Mouse (Mus musculus) large intestine, adult 2 months (tissue): ENCODE data around the gene Vps13c. TPM values are rescaled to one million over a fixed set of nuclear protein-coding genes. Genes with fewer than 3 reads are reported as not detected.

ENCODE experiments used
- DNase-seq: peaks from one replicate; pipeline ENCODE4 v3.0.0-alpha.2; 2012; ENCODE audit warnings: low read depth, low spot score
- WGBS: fragments of 180-500 bp; shearing (Covaris S2); methylation state at CpG from one replicate; pipeline ENCODE4 v1.1.7; 2018; 5-methylcytosine and 5-hydroxymethylcytosine counted together
- polyA plus RNA-seq: library from polyadenylated mRNA; depleted of rRNA; stranded (reverse); fragments of >200 nt; gene quantifications from 2 replicates; pipeline ENCODE4 v1.2.3, GENCODE M21; 2012

Vps13c gene
- polyA plus RNA-seq, 1 experiment: 1.7 TPM

- DNase-seq: no peak
- 78% methylated on average over 7 of the region's 7 CpGs for WGBS
Measured at GRCm38 (mm10) chr9:67874522-67875222, 34.5 kb downstream of the Vps13c start.

GRCm38 (mm10) chr9:67875337-67875736, 35.1 kb downstream of the Vps13c start:
- WGBS: 48% methylated on average over 2 of the region's 2 CpGs
- DNase-seq: no peak

- DNase-seq: no peak
- 83% methylated on average over 14 of the region's 14 CpGs for WGBS
Measured at GRCm38 (mm10) chr9:67877081-67877718, 37.0 kb downstream of the Vps13c start.

GRCm38 (mm10) chr9:67878197-67878769, 38.1 kb downstream of the Vps13c start:
- DNase-seq: no peak
- WGBS: 95% methylated on average over 11 of the region's 11 CpGs

GRCm38 (mm10) chr9:67883349-67883984, 43.3 kb downstream of the Vps13c start:
- DNase-seq: no peak
- WGBS: 93% methylated on average over 13 of the region's 13 CpGs

- no peak for DNase-seq
- WGBS: 88% methylated on average over 3 of the region's 3 CpGs
Measured at GRCm38 (mm10) chr9:67884095-67884494, 43.9 kb downstream of the Vps13c start.

GRCm38 (mm10) chr9:67886981-67887720, 47.0 kb downstream of the Vps13c start:
- no peak for DNase-seq
- 87% methylated on average over 4 of the region's 4 CpGs for WGBS

- no peak for DNase-seq
- WGBS: 100% methylated on average over 1 of the region's 1 CpGs
Measured at GRCm38 (mm10) chr9:67893474-67893873, 53.3 kb downstream of the Vps13c start.

- WGBS: 87% methylated on average over 12 of the region's 12 CpGs
- no peak for DNase-seq
Measured at GRCm38 (mm10) chr9:67896646-67897295, 56.6 kb downstream of the Vps13c start.

GRCm38 (mm10) chr9:67900398-67900797, 60.2 kb downstream of the Vps13c start:
- no peak for DNase-seq
- 88% methylated on average over 5 of the region's 5 CpGs for WGBS

- no peak for DNase-seq
- 91% methylated on average over 6 of the region's 6 CpGs for WGBS
Measured at GRCm38 (mm10) chr9:67904355-67904754, 64.2 kb downstream of the Vps13c start.

GRCm38 (mm10) chr9:67905541-67905940, 65.3 kb downstream of the Vps13c start:
- WGBS: 95% methylated on average over 2 of the region's 2 CpGs
- DNase-seq: no peak

GRCm38 (mm10) chr9:67914681-67915080, 74.5 kb downstream of the Vps13c start:
- 87% methylated on average over 7 of the region's 7 CpGs for WGBS

GRCm38 (mm10) chr9:67922350-67922749, 82.2 kb downstream of the Vps13c start:
- WGBS: 96% methylated on average over 5 of the region's 5 CpGs
- no peak for DNase-seq

More at GRCm38 (mm10) chr9:67914681-67915080, 74.5 kb downstream of the Vps13c start:
- no peak for DNase-seq

GRCm38 (mm10) chr9:67930629-67931028, 90.4 kb downstream of the Vps13c start:
- DNase-seq: no peak
- WGBS: 53% methylated on average over 7 of the region's 7 CpGs

- WGBS: 86% methylated on average over 2 of the region's 2 CpGs
- DNase-seq: no peak
Measured at GRCm38 (mm10) chr9:67937286-67937685, 97.1 kb downstream of the Vps13c start.

- DNase-seq: no peak
- 84% methylated on average over 7 of the region's 7 CpGs for WGBS
Measured at GRCm38 (mm10) chr9:67955466-67956010, 115.3 kb downstream of the Vps13c start.

- 43% methylated on average over 5 of the region's 5 CpGs for WGBS
- DNase-seq: no peak
Measured at GRCm38 (mm10) chr9:67961953-67962352, 121.8 kb downstream of the Vps13c start.

GRCm38 (mm10) chr9:67965889-67966288, 125.7 kb downstream of the Vps13c start:
- WGBS: 88% methylated on average over 14 of the region's 14 CpGs
- no peak for DNase-seq
